Mouse (Mus musculus) heart, embryonic 15.5 days (tissue): ENCODE data around the gene Gpx4. TPM values are rescaled to one million over a fixed set of nuclear protein-coding genes. Genes with fewer than 3 reads are reported as not detected.

Experiments used
- ATAC-seq: fragments of 200-750 bp; cut with Nextera tagmentation; replicated peaks from 2 replicates; pipeline ENCODE4 v1.8.0; 2017; ENCODE audit warnings: low read depth, moderate TSS enrichment; ENCODE audit not compliant: insufficient number of reproducible peaks, insufficient read depth, low FRiP score
- H3K27ac ChIP-seq: fragments of 300-500 bp; sonication (generic); 2 replicates; pipeline ENCODE4 v1.5.1; 2015; ENCODE audit warnings: mild to moderate bottlenecking, inconsistent platforms
- H3K27me3 ChIP-seq: fragments of 300-500 bp; sonication (generic); 2 replicates; pipeline ENCODE4 v1.6.1; 2015; ENCODE audit warnings: inconsistent platforms
- H3K36me3 ChIP-seq: fragments of 300-500 bp; sonication (generic); 2 replicates; pipeline ENCODE4 v1.6.1; 2015; ENCODE audit warnings: mild to moderate bottlenecking, inconsistent platforms
- H3K4me1 ChIP-seq: fragments of 300-500 bp; sonication (generic); replicated peaks from 2 replicates; pipeline ENCODE4 v1.6.1; 2015; ENCODE audit warnings: inconsistent platforms
- H3K4me2 ChIP-seq: fragments of 300-500 bp; sonication (generic); 2 replicates; pipeline ENCODE4 v1.6.1; 2015; ENCODE audit warnings: inconsistent platforms, mild to moderate bottlenecking, moderate library complexity
- H3K4me3 ChIP-seq: fragments of 300-500 bp; sonication (generic); 2 replicates; pipeline ENCODE4 v1.5.1; 2015; ENCODE audit warnings: mild to moderate bottlenecking, inconsistent platforms
- H3K9ac ChIP-seq: fragments of 300-500 bp; sonication (generic); 2 replicates; pipeline ENCODE4 v1.6.1; 2015; ENCODE audit warnings: mild to moderate bottlenecking, inconsistent platforms
- H3K9me3 ChIP-seq: fragments of 300-500 bp; sonication (generic); replicated peaks from 2 replicates; pipeline ENCODE4 v1.6.1; 2016; ENCODE audit warnings: inconsistent platforms
- WGBS: fragments of 180-500 bp; shearing (Covaris S2); methylation state at CpG from one replicate; pipeline ENCODE4 v1.1.7; 2015; ENCODE audit warnings: mixed read lengths; 5-methylcytosine and 5-hydroxymethylcytosine counted together
- polyA plus RNA-seq: library from polyadenylated mRNA; unstranded; fragments of >200 nt; fragmentation: Nextera tagmentation; extraction: Ambion mirVana; gene quantifications from 2 replicates; pipeline ENCODE4 v1.2.1, GENCODE M21; 2015

Gene Gpx4
- polyA plus RNA-seq, 1 experiment from 2014 or later = 658 TPM

DNA sequence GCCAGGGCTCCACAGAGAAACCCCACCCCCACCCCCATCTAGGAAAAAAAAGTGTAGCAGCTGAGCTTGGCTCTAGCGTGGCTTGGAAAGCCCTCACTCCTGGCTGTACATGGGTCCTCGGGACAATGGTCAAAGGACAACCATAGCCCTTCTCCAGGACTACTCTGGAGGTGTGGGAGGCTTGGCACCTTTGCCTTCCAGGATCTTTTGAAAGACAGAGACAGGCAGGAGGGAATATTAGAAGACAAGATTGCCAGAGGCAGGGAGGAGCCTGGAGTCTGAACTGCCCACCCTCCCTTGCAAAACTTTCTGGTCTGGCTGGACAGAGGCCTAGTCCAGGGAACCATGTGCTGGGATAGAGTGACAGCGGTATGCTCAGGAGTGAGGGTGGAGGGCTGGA lies 47.7 kb downstream of the Gpx4 start:
- H3K4me1 ChIP-seq = peaks cover 62% of the 10 kb centered on the region

DNA sequence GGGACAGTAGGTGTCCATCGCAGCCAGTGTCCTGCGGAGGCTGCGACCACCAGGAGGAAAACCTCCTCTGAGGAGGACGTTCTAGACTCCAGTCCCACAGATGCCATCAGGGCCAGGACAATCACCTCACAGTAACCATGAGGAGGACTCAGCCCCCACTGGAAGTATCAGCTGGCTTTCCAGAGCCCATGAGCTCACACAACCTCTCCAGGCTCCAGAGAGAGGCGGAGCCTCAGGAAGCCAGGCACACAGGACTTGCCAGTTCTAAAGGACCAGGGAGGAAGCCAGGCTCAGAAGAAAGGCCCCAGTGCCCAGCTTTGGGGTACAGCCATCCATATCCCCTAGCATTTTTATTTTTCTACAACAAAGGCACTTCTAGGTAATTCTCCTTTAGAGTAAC lies 48.6 kb downstream of the Gpx4 start:
- Histone ChIP-seq H3K9ac (no peak overlapping the region; the same call in 1 of the 2 replicates), H3K27me3 (no peaks in the 10 kb centered on the region), H3K27ac (peak overlapping the region; percentile 24; the same call in 1 of the 2 replicates), H3K4me3 (no peak overlapping the region), H3K9me3 (no peaks in the 10 kb centered on the region), H3K4me2 (no peak overlapping the region), H3K36me3 (no peaks in the 10 kb centered on the region), H3K4me1 (peaks cover 68% of the 10 kb centered on the region)
- ATAC-seq = no peak; the same call in 1 of the 2 replicates
- 75% methylated on average over 5 of the region's 5 CpGs for WGBS

More for the DNA sequence above, 47.7 kb downstream of the Gpx4 start:
- Histone ChIP-seq H3K4me3 (no peak overlapping the region), H3K9me3 (no peaks in the 10 kb centered on the region), H3K9ac (no peak overlapping the region; the same call in 1 of the 2 replicates), H3K4me2 (no peak overlapping the region), H3K36me3 (no peaks in the 10 kb centered on the region), H3K27me3 (no peaks in the 10 kb centered on the region), H3K27ac (no peak overlapping the region)
- 75% methylated on average over 3 of the region's 3 CpGs for WGBS
- no peak for ATAC-seq

DNA sequence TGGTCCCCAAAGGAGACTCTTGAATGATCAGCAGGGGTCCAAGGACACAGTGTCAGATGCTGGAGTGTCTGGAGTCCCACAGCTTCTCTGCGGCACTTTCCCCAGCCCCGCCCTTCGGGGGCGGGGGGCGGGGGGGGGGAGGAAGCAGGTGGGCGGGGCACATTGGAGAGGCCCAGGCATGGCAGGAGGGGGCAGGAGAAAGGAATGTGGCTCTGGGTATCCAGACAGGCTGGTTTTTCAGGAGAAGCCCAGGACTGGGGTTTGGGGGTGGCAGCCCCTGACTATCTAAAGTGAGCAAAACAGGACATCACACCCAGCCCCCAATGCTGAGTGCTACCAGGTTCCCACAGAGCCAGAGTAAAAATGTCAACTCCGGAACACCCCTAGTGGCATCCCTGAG lies 50.3 kb downstream of the Gpx4 start:
- peak overlapping the region; percentile 17 for H3K4me2 ChIP-seq
- no peaks in the 10 kb centered on the region for H3K36me3 ChIP-seq
- H3K4me3 ChIP-seq = no peak overlapping the region
- H3K9me3 ChIP-seq = no peaks in the 10 kb centered on the region
- WGBS = 6% methylated on average over 6 of the region's 7 CpGs
- no peaks in the 10 kb centered on the region for H3K27me3 ChIP-seq
- no peak for ATAC-seq
- H3K27ac ChIP-seq = peak overlapping the region; percentile 3; the same call in 1 of the 2 replicates
- peaks cover 77% of the 10 kb centered on the region for H3K4me1 ChIP-seq
- 0 out of 2 replicates have a peak overlapping the region, but pooled peaks have one; percentile 3 for H3K9ac ChIP-seq

DNA sequence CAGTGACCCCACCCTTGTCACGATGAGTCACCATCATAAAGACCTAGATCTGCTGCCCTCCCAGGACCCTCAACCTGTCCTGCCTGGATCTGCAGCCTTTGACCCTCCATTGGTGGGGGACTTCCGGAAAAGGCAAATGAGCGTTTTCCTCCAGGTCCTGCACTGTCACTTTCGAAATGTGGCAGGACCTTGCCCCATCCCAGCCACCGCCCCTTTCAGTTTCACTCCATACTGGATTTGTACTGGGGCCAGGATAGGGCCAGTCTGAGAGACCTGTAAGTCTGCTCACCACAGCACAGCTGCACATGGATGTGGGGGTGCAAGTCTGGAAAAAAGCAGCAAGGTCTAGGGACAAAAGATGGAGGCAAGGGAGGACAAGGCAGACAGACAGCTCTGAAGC lies 51.7 kb downstream of the Gpx4 start:
- WGBS = 81% methylated on average over 5 of the region's 5 CpGs
- Histone ChIP-seq H3K4me3 (no peak overlapping the region), H3K27ac (no peak overlapping the region), H3K36me3 (no peaks in the 10 kb centered on the region), H3K4me1 (peaks cover 73% of the 10 kb centered on the region), H3K9me3 (no peaks in the 10 kb centered on the region), H3K4me2 (no peak overlapping the region), H3K27me3 (no peaks in the 10 kb centered on the region), H3K9ac (no peak overlapping the region)
- no peak for ATAC-seq

DNA sequence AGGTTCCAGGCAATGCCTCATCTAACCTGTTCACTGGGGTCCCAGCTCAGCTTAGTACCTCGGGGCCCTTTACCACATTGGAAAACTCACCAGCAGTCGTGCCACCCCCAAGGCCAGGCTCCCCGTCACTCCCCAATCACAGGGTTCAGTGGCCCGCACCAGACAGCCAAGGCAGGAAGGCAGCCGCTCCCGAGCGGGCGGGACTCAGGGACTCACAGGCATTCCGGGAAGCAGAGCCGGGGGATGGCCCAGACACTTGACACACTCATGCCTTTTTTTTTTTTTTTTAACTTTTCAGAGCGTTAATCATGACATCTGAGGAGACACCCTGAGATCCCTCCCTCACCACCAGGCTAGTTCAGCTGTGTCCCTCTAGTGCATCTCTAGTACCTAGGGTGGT lies 54.0 kb downstream of the Gpx4 start:
- Histone ChIP-seq H3K27ac (0 out of 2 replicates have a peak overlapping the region, but pooled peaks have one; percentile 20), H3K9me3 (no peaks in the 10 kb centered on the region), H3K36me3 (no peaks in the 10 kb centered on the region), H3K27me3 (no peaks in the 10 kb centered on the region), H3K4me2 (peak overlapping the region; percentile 75), H3K4me3 (peak overlapping the region; percentile 91), H3K4me1 (peaks cover 52% of the 10 kb centered on the region), H3K9ac (no peak overlapping the region)
- WGBS = 49% methylated on average over 11 of the region's 11 CpGs
- no peak for ATAC-seq

DNA sequence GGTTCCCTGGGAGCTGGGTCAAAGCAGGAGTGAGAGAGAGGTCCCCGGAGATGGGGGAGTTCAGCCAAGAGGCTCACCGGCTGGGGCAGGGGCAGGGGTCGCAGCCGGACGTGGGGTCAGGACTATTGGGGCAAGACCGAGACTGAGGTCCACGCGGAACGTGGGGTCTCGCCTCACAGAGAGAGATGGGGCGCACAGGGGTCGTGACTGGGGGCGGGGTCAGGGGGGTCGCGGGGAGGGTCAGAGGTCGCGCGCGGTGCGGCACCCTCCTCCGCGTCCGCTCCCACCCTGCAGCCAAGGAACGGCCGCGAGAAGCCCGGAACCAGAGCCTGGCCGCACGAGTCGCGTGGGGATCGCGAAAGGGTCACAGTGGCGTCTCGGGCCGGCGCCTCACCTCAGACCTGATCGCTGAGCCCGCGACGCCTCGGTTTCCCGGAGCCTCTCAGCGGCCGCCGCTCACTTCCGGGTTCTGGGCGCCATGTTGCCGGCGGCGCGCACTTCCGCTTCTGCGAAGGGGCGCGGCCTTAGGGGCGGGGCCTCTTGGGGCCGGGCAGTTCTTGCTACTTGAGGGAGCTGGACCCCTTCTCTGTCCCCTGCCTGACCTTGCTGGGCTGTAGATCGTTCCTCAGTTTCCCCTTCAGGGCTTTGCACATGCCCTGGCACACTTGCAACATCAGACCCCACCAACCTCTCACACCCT lies 55.4 kb downstream of the Gpx4 start:
- peak overlapping the region; percentile 91 for H3K4me3 ChIP-seq
- peak overlapping the region; percentile 70 for H3K27ac ChIP-seq
- no peaks in the 10 kb centered on the region for H3K36me3 ChIP-seq
- peak overlapping the region; percentile 75 for H3K4me2 ChIP-seq
- H3K9ac ChIP-seq = peak overlapping the region; percentile 94
- ATAC-seq = peak; percentile 82
- H3K9me3 ChIP-seq = no peaks in the 10 kb centered on the region
- no peaks in the 10 kb centered on the region for H3K27me3 ChIP-seq
- peaks cover 39% of the 10 kb centered on the region for H3K4me1 ChIP-seq
- under 1% methylated on average over 50 of the region's 59 CpGs for WGBS

DNA sequence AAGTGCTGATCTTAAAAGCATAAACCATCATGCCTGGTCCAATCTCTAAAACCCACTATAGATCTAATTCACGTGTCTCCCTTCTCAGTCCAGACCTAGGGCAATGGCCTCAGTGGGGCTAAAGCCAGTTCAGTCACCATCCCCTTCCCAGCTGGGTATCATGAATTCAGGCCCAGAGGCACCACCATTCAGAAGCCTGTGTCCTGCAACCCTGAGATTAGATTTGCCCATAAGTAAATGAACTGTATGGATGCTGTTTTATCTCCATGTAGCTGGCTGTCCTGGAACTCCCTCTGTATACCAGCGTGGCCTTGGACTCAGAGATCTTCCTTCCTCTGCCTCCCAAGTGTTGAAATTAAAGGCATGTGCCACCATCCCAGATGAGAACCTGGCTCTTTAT lies 56.1 kb downstream of the Gpx4 start:
- Histone ChIP-seq H3K9ac (no peak overlapping the region), H3K9me3 (no peaks in the 10 kb centered on the region), H3K4me2 (peak overlapping the region; percentile 75; the same call in 1 of the 2 replicates), H3K36me3 (no peaks in the 10 kb centered on the region), H3K27ac (peak overlapping the region; percentile 70), H3K27me3 (no peaks in the 10 kb centered on the region), H3K4me1 (peaks cover 34% of the 10 kb centered on the region), H3K4me3 (no peak overlapping the region; the same call in 1 of the 2 replicates)
- no peak for ATAC-seq
- WGBS = 90% methylated on average over 2 of the region's 2 CpGs

DNA sequence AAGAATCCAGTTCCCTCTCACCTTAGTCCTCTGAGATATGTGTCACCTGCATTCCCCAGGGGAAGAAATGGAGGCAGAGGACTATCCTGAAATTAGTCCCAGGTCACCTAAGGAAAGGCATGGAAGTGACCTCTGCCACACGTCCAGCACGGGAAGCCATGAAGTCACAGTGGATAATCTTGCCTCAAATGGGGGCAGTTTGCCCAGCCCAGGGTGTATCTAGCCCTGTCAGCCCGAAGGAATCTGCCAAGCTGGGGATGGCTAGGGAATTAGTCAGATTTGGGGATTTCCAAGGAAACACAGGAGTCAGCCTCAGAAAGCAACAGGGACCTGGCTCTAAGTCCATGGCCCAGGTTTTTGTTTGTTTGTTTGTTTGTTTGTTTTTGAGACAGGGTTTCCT lies 57.2 kb downstream of the Gpx4 start:
- peaks cover 30% of the 10 kb centered on the region for H3K4me1 ChIP-seq
- H3K27me3 ChIP-seq = no peaks in the 10 kb centered on the region
- no peaks in the 10 kb centered on the region for H3K9me3 ChIP-seq
- H3K27ac ChIP-seq = no peak overlapping the region
- H3K4me3 ChIP-seq = no peak overlapping the region
- no peak overlapping the region for H3K4me2 ChIP-seq
- ATAC-seq = no peak
- H3K36me3 ChIP-seq = no peaks in the 10 kb centered on the region
- WGBS = 70% methylated on average over 3 of the region's 3 CpGs
- H3K9ac ChIP-seq = no peak overlapping the region

DNA sequence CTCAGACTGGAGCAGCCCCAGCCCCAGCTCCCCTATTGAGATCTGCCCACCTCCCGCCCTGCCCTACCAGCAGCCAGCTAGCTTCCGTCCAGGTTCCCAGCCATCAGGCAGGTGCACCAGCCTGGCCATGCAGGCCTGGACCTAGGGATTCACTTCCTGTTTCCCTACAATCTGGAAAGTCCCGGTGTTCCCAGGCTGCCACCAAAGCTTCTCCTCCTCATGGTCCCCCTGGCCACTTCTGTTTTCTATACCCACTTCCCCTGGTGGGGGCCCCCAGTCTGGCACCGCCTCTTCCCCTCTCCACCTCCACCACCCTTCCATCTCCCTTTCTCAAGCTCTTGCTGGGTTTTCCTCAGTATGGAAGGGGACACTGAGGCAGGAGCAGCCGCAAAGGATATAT lies 58.5 kb downstream of the Gpx4 start, which contains the start of gene Sbno2:
Gene Sbno2 (minus strand): TSS at position 112 of the 400 bp plus-strand sequence.
- peaks cover 20% of the 10 kb centered on the region for H3K4me1 ChIP-seq
- no peaks in the 10 kb centered on the region for H3K36me3 ChIP-seq
- no peak for ATAC-seq
- H3K27me3 ChIP-seq = no peaks in the 10 kb centered on the region
- H3K4me3 ChIP-seq = no peak within 1 kb of the TSS
- no peak within 1 kb of the TSS; the same call in 1 of the 2 replicates for H3K9ac ChIP-seq
- 68% methylated on average over 5 of the region's 5 CpGs for WGBS
- no peaks in the 10 kb centered on the region for H3K9me3 ChIP-seq
- 0 out of 2 replicates have a peak within 1 kb of the TSS, but pooled peaks have one; percentile 16 for H3K27ac ChIP-seq
- no peak within 1 kb of the TSS for H3K4me2 ChIP-seq

DNA sequence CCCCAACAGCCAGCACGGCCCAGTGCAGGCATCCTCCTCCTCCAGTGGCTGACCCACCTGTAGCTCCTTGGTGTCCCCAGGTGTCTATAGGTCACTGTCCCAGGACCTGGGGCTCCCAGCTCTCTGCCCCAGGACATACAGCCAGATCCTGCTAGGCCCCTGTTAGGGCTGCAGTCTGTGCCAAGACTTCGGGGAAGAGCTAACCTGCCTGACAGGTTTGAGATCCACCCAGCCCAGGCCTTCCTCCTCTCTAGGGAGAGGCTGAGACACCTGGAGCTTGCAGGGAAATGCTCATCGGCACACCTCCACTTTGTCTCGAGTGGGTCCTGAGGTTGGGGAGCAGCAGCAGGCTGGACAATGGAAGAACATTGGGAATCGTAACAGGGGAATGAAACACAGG lies 59.0 kb downstream of the Gpx4 start:
- Histone ChIP-seq H3K4me1 (peaks cover 15% of the 10 kb centered on the region), H3K9ac (no peak overlapping the region; the same call in 1 of the 2 replicates), H3K9me3 (no peaks in the 10 kb centered on the region), H3K4me3 (no peak overlapping the region), H3K4me2 (no peak overlapping the region), H3K36me3 (no peaks in the 10 kb centered on the region), H3K27me3 (no peaks in the 10 kb centered on the region), H3K27ac (0 out of 2 replicates have a peak overlapping the region, but pooled peaks have one; percentile 16)
- 58% methylated on average over 5 of the region's 5 CpGs for WGBS
- no peak for ATAC-seq
